Mouse (Mus musculus) E14TG2a.4 (cell line): ENCODE measurements at regions not wholly inside any gene's neighbourhood (a gene's known extent, or its start where the extent isn't known, plus 50 kb on each side); places are given as distances from the start of the nearest gene placed in this dataset.

Experiments
- CTCF ChIP-seq: conservative IDR thresholded peaks from 2 replicates; pipeline ENCODE4 v1.5.1; 2014; ENCODE audit warnings: low read length
- NANOG ChIP-seq: IDR thresholded peaks from 2 replicates; pipeline ENCODE4 v1.6.1; 2014; ENCODE audit warnings: borderline replicate concordance, low read length, mixed read lengths
- POU5F1 ChIP-seq: IDR thresholded peaks from 2 replicates; pipeline ENCODE4 v1.6.1; 2014; ENCODE audit warnings: low read length, borderline replicate concordance

GRCm38 (mm10) chr13:97497928-97498327 is 257.0 kb downstream of the Enc1 start:
- TF ChIP-seq CTCF (no peak), NANOG (no peak), POU5F1 (no peak)
